Mouse (Mus musculus) urinary bladder, postnatal 14 days (tissue): ENCODE data around the gene Hyou1.
"Not testable (repeated sequence)": the region's sequence is repeated elsewhere in the genome, so short reads cannot be mapped to it uniquely, and the experiment has no call there.

Experiments used
- DNase-seq: peaks from one replicate; pipeline ENCODE4 v3.0.0; 2021; ENCODE audit warnings: low spot score

The Hyou1 gene

GRCm38 (mm10) chr9:44351396-44351795 lies 27.9 kb upstream of the Hyou1 start:
- DNase-seq = no peak

- no peak for DNase-seq
These were observed 27.0 kb upstream of the Hyou1 start for GRCm38 (mm10) chr9:44352337-44352736.

- no peak for DNase-seq
These were observed 26.1 kb upstream of the Hyou1 start for GRCm38 (mm10) chr9:44353142-44353541.

GRCm38 (mm10) chr9:44357207-44357606 lies 22.1 kb upstream of the Hyou1 start:
- no peak for DNase-seq

- peak; percentile 96 for DNase-seq
These were observed 17.9 kb upstream of the Hyou1 start, which contains the start of gene Vps11 for GRCm38 (mm10) chr9:44361190-44361917. TSS of gene Vps11 (minus strand) at chr9:44361670.

- DNase-seq = not testable (repeated sequence)
These were observed 17.4 kb upstream of the Hyou1 start for GRCm38 (mm10) chr9:44361931-44362330.

GRCm38 (mm10) chr9:44364480-44364879 lies 14.8 kb upstream of the Hyou1 start:
- peak; percentile 23 for DNase-seq

- DNase-seq = no peak
These were observed 5.9 kb upstream of the Hyou1 start for GRCm38 (mm10) chr9:44373386-44373785.

- DNase-seq = no peak
These were observed 3.1 kb upstream of the Hyou1 start for GRCm38 (mm10) chr9:44376141-44376540.

GRCm38 (mm10) chr9:44377335-44377734 lies 2.0 kb upstream of the Hyou1 start:
- DNase-seq = not testable (repeated sequence)

- no peak for DNase-seq
These were observed 1.0 kb upstream of the Hyou1 start for GRCm38 (mm10) chr9:44378153-44378730.

- peak; percentile 27 for DNase-seq
These were observed 572 bp downstream of the Hyou1 start for GRCm38 (mm10) chr9:44379862-44380261.

- DNase-seq = no peak
These were observed 5.3 kb downstream of the Hyou1 start for GRCm38 (mm10) chr9:44384596-44384995.

- DNase-seq = no peak
These were observed 7.9 kb downstream of the Hyou1 start for GRCm38 (mm10) chr9:44387221-44387620.

- peak; percentile 44 for DNase-seq
These were observed 10.0 kb downstream of the Hyou1 start for GRCm38 (mm10) chr9:44389273-44389672.

GRCm38 (mm10) chr9:44391466-44391865 lies 12.2 kb downstream of the Hyou1 start:
- DNase-seq = peak; percentile 85

GRCm38 (mm10) chr9:44396684-44397411 lies 17.6 kb downstream of the Hyou1 start, which contains the start of gene Slc37a4:
TSS of gene Slc37a4 (plus strand) at chr9:44396852.
- peak; percentile 98 for DNase-seq

GRCm38 (mm10) chr9:44398087-44398486 lies 18.8 kb downstream of the Hyou1 start:
- no peak for DNase-seq

GRCm38 (mm10) chr9:44398551-44398950 lies 19.3 kb downstream of the Hyou1 start:
- no peak for DNase-seq

- no peak for DNase-seq
These were observed 20.0 kb downstream of the Hyou1 start for GRCm38 (mm10) chr9:44399114-44399794.

- no peak for DNase-seq
These were observed 20.5 kb downstream of the Hyou1 start for GRCm38 (mm10) chr9:44399795-44400114.

GRCm38 (mm10) chr9:44401081-44401480 lies 21.8 kb downstream of the Hyou1 start:
- DNase-seq = no peak
